Mouse (Mus musculus) embryonic fibroblast, embryonic 13.5 days (primary cell): ENCODE results near the gene Borcs6.

ENCODE experiments used
- CTCF ChIP-seq: IDR thresholded peaks from 2 replicates; pipeline ENCODE4 v1.5.1; 2011; ENCODE audit warnings: mild to moderate bottlenecking, control low read depth, low read length, moderate library complexity, borderline replicate concordance; ENCODE audit not compliant: insufficient read depth
- POLR2A ChIP-seq: IDR thresholded peaks from 2 replicates; pipeline ENCODE4 v1.6.1; 2011; ENCODE audit warnings: low read depth, mild to moderate bottlenecking, control low read depth, low read length, moderate library complexity

- TF ChIP-seq CTCF (no peak), POLR2A (no peak)
These were observed 30.9 kb downstream of the Borcs6 start for GRCm38 (mm10) chr11:69090367-69090766.
